Mouse (Mus musculus) forebrain, embryonic 16.5 days (tissue): ENCODE measurements around the gene Chmp2b. TPM values are rescaled to one million over a fixed set of nuclear protein-coding genes. Genes with fewer than 3 reads are reported as not detected.

Source experiments
- ATAC-seq: fragments of 200-750 bp; cut with Nextera tagmentation; 2 replicates; pipeline ENCODE4 v1.8.0; 2017; ENCODE audit warnings: mild to moderate bottlenecking, moderate library complexity
- H3K27ac ChIP-seq: fragments of 300-500 bp; sonication (generic); 2 replicates; pipeline ENCODE4 v1.5.1; 2014; ENCODE audit warnings: low read length, control low read depth
- H3K27me3 ChIP-seq: fragments of 300-500 bp; sonication (generic); replicated peaks from 2 replicates; pipeline ENCODE4 v1.6.1; 2014; ENCODE audit warnings: low read length; ENCODE audit not compliant: control insufficient read depth, insufficient read depth
- H3K36me3 ChIP-seq: fragments of 300-500 bp; sonication (generic); 2 replicates; pipeline ENCODE4 v1.6.1; 2014; ENCODE audit not compliant: control insufficient read depth, insufficient read depth
- H3K4me1 ChIP-seq: fragments of 300-500 bp; sonication (generic); replicated peaks from 2 replicates; pipeline ENCODE4 v1.6.1; 2014; ENCODE audit warnings: low read length; ENCODE audit not compliant: control insufficient read depth, insufficient read depth
- H3K4me2 ChIP-seq: fragments of 300-500 bp; sonication (generic); 2 replicates; pipeline ENCODE4 v1.6.1; 2014; ENCODE audit warnings: mild to moderate bottlenecking, low read length, control low read depth
- H3K4me3 ChIP-seq: fragments of 300-500 bp; sonication (generic); replicated peaks from 2 replicates; pipeline ENCODE4 v1.5.1; 2014; ENCODE audit warnings: mild to moderate bottlenecking, low read length, control low read depth
- H3K9ac ChIP-seq: fragments of 300-500 bp; sonication (generic); replicated peaks from 2 replicates; pipeline ENCODE4 v1.6.1; 2014; ENCODE audit warnings: low read depth, low read length, control low read depth
- H3K9me3 ChIP-seq: fragments of 300-500 bp; sonication (generic); 2 replicates; pipeline ENCODE4 v1.6.1; 2016; ENCODE audit warnings: low read length; ENCODE audit not compliant: control insufficient read depth
- WGBS: fragments of 180-500 bp; shearing (Covaris S2); extraction: QIAGEN DNeasy Blood & Tissue Kit; methylation state at CpG from one replicate; pipeline ENCODE4 v1.1.7; 2014; 5-methylcytosine and 5-hydroxymethylcytosine counted together
- polyA plus RNA-seq: library from polyadenylated mRNA; unstranded; fragments of >200 nt; fragmentation: Nextera tagmentation; extraction: Ambion mirVana; gene quantifications from 2 replicates; pipeline ENCODE4 v1.2.1, GENCODE M21; 2015

Chmp2b gene
- polyA plus RNA-seq, 1 experiment from 2014 or later: 69.2 TPM

GRCm38 (mm10) chr16:65562864-65563206 lies 309 bp upstream of the Chmp2b start:
- peak overlapping the region; percentile 93 for H3K9ac ChIP-seq
- no peak overlapping the region; the same call in 1 of the 2 replicates for H3K27ac ChIP-seq
- H3K36me3 ChIP-seq: no peaks in the 10 kb centered on the region
- no peaks in the 10 kb centered on the region for H3K27me3 ChIP-seq
- ATAC-seq: peak; percentile 68
- H3K4me3 ChIP-seq: peak overlapping the region; percentile 100
- peak overlapping the region; percentile 79 for H3K4me2 ChIP-seq
- no peaks in the 10 kb centered on the region for H3K9me3 ChIP-seq
- peaks cover 11% of the 10 kb centered on the region for H3K4me1 ChIP-seq
- WGBS: 2% methylated on average over 10 of the region's 10 CpGs

GRCm38 (mm10) chr16:65560996-65561962 lies 1.2 kb downstream of the Chmp2b start:
- Histone ChIP-seq H3K36me3 (no peaks in the 10 kb centered on the region), H3K9me3 (no peaks in the 10 kb centered on the region), H3K27ac (no peak overlapping the region), H3K9ac (peak overlapping the region; percentile 93), H3K4me3 (peak overlapping the region; percentile 100), H3K27me3 (no peaks in the 10 kb centered on the region), H3K4me2 (peak overlapping the region; percentile 79), H3K4me1 (peaks cover 11% of the 10 kb centered on the region)
- ATAC-seq: peak; percentile 16; the same call in 1 of the 2 replicates
- WGBS: 6% methylated on average over 8 of the region's 8 CpGs

GRCm38 (mm10) chr16:65559591-65559990 lies 2.9 kb downstream of the Chmp2b start:
- Histone ChIP-seq H3K27me3 (no peaks in the 10 kb centered on the region), H3K4me3 (no peak overlapping the region), H3K9me3 (no peaks in the 10 kb centered on the region), H3K4me1 (peaks cover 11% of the 10 kb centered on the region), H3K27ac (no peak overlapping the region), H3K4me2 (no peak overlapping the region), H3K9ac (no peak overlapping the region), H3K36me3 (no peaks in the 10 kb centered on the region)
- ATAC-seq: no peak
- WGBS: 84% methylated on average over 2 of the region's 2 CpGs

GRCm38 (mm10) chr16:65557369-65557768 lies 5.2 kb downstream of the Chmp2b start:
- H3K27ac ChIP-seq: no peak overlapping the region
- H3K4me1 ChIP-seq: peaks cover 7% of the 10 kb centered on the region
- no peaks in the 10 kb centered on the region for H3K36me3 ChIP-seq
- H3K4me3 ChIP-seq: no peak overlapping the region
- no peak overlapping the region for H3K9ac ChIP-seq
- 75% methylated on average over 5 of the region's 5 CpGs for WGBS
- no peak overlapping the region for H3K4me2 ChIP-seq
- no peaks in the 10 kb centered on the region for H3K27me3 ChIP-seq
- no peak for ATAC-seq
- no peaks in the 10 kb centered on the region for H3K9me3 ChIP-seq

DNA sequence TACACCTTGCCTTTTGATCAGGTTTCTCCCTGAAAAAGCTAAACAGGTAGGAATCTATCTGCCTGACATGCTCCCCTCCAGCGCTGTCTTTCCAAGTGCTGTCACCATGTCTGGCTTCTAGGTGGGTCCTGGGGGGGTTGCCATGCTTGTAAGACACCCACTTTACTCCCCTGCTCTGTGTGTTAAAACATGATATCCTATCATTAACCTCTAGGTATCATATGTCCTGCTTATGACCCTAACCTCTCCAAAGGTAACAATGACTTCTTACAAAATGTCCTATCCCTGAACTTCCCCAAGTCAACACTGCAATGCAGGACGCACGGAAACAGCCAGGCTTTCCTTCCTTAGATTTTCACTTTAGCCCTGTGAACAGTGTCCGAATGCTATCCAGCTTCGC lies 8.3 kb downstream of the Chmp2b start:
- no peak overlapping the region for H3K27ac ChIP-seq
- H3K27me3 ChIP-seq: no peaks in the 10 kb centered on the region
- no peaks in the 10 kb centered on the region for H3K4me1 ChIP-seq
- H3K9ac ChIP-seq: no peak overlapping the region
- ATAC-seq: no peak
- H3K4me3 ChIP-seq: no peak overlapping the region
- 93% methylated on average over 5 of the region's 5 CpGs for WGBS
- H3K4me2 ChIP-seq: no peak overlapping the region
- H3K9me3 ChIP-seq: no peaks in the 10 kb centered on the region
- H3K36me3 ChIP-seq: no peaks in the 10 kb centered on the region

GRCm38 (mm10) chr16:65550814-65551213 lies 11.7 kb downstream of the Chmp2b start:
- Histone ChIP-seq H3K9ac (no peak overlapping the region), H3K4me1 (no peaks in the 10 kb centered on the region), H3K4me2 (no peak overlapping the region), H3K4me3 (no peak overlapping the region), H3K36me3 (no peaks in the 10 kb centered on the region), H3K27me3 (no peaks in the 10 kb centered on the region), H3K27ac (no peak overlapping the region), H3K9me3 (no peaks in the 10 kb centered on the region)
- WGBS: 70% methylated on average over 13 of the region's 13 CpGs
- no peak for ATAC-seq

DNA sequence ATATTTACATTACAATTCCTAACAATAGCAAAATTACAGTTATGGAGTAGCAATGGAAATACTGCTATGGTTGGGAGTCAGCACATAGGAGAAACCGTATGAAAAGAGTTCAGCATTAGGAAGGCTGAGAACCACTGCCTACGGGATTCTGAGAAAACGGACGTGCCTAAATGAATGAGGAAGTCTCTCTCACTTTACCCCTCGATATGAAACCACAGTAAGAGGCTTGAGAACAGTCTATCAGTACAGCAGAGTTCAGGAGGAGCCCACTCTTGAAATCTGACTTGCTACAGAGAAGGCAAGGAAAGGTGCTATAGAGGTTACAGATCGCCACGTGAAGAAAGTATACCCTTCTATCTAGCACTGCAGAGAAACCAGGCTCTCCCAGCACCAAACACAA lies 13.6 kb downstream of the Chmp2b start:
- Histone ChIP-seq H3K4me2 (no peak overlapping the region), H3K9ac (no peak overlapping the region), H3K4me1 (no peaks in the 10 kb centered on the region), H3K4me3 (no peak overlapping the region), H3K36me3 (peaks cover 5% of the 10 kb centered on the region), H3K27ac (no peak overlapping the region), H3K27me3 (no peaks in the 10 kb centered on the region), H3K9me3 (no peaks in the 10 kb centered on the region)
- WGBS: 89% methylated on average over 7 of the region's 7 CpGs
- no peak for ATAC-seq

DNA sequence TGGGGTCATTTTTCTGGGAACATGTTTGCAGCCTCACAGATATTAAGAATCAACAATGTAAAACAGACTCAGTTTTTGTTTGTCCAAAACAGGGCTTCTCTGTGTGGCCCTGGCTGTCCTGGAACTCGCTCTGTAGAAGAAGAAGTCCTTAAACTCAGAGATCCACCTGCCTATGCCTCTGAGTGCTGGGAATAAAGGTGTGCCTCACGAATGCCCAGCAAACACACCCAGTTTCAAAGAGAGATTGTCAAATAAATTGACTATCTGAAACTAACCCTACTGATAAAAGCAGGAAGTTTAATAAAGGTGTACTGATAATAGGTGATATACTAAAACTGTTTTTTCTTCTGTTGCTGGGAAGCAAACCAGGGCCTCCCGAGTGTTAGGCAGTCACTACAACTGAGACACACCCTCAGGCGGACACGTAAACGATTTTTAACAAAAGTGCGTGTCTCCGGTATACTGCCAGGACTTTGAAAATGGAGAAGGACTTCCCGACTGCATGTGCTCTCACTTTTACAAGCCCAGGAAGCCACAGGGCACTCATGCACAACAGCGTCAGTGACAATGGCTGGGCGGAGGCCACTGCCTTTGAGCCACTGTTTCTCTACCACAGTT lies 18.7 kb downstream of the Chmp2b start:
- WGBS: 91% methylated on average over 11 of the region's 11 CpGs
- H3K9ac ChIP-seq: no peak overlapping the region
- no peak overlapping the region for H3K4me2 ChIP-seq
- no peaks in the 10 kb centered on the region for H3K9me3 ChIP-seq
- no peak overlapping the region for H3K4me3 ChIP-seq
- no peak for ATAC-seq
- H3K27me3 ChIP-seq: no peaks in the 10 kb centered on the region
- H3K36me3 ChIP-seq: peaks cover 13% of the 10 kb centered on the region
- no peaks in the 10 kb centered on the region for H3K4me1 ChIP-seq
- H3K27ac ChIP-seq: no peak overlapping the region

- WGBS: 33% methylated on average over 12 of the region's 12 CpGs
- Histone ChIP-seq H3K4me1 (no peaks in the 10 kb centered on the region), H3K9me3 (no peaks in the 10 kb centered on the region), H3K4me3 (no peak overlapping the region), H3K27me3 (no peaks in the 10 kb centered on the region), H3K9ac (no peak overlapping the region), H3K36me3 (no peaks in the 10 kb centered on the region), H3K4me2 (no peak overlapping the region), H3K27ac (no peak overlapping the region)
- no peak for ATAC-seq
Measured at GRCm38 (mm10) chr16:65533315-65533999, 29.1 kb downstream of the Chmp2b start.
